Mouse (Mus musculus): ENCODE data around the gene Vrk1. TPM values are rescaled to one million over a fixed set of nuclear protein-coding genes. Genes with fewer than 3 reads are reported as not detected.

The Vrk1 gene
- total and polyA plus RNA-seq, 3 experiments: 87.0 to 144 (median 101) TPM

DNA sequence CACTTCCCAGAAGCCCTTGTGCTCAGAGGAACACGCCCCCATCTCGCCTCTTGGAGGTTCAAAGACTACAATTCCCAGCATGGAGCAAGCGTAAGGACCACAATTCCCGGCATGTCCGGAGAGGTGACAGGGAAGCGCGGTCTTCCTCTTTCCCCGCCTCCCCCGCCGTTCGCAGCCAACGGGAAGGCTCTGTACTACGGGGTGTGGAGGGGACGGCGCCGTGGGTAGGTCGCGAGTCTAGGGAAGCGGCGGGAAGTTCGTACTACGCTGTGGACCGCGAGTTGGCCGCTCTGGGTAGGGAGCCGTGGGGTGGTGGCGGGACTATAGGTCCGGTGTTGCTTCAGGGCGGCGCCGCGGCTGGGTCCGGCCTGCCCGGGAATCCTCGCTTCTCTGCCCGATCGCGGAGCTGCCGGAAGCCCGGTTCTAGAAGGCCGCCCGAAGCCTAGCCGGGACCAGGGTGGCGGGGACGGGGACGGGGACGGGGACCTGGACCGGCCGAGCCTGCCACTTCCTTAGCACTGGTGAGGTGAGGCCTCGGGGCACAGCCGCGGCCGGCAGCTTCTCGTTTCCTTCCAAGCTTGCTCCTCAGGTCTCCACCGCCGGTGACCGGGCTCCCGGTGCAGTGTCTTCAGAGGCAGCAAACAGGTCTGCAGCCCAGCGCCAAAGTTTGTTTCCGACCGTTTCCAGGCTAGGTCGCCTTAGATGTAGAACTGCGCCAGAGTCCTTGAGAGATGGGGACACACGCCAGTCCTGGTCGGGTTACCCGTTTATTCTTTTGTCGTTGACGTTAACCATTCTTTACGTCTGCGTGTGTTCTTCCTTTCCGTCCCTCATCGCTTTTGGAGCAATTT lies at the start of gene Vrk1 (continued):
- TF ChIP-seq USF2 (IDR thresholded peaks at IDR 0.05; ENCODE audit: borderline replicate concordance in 1 of 2, insufficient read depth in 1 of 2, low read depth in 1 of 2, low read length in 2 of 2): no peak
- no peak for TF ChIP-seq ZC3H11A (IDR thresholded peaks at IDR 0.05; ENCODE audit: low read depth, low read length)
- peak; percentile 81 for TF ChIP-seq NELFE (IDR thresholded peaks at IDR 0.05; ENCODE audit: low read depth, low read length)
- TF ChIP-seq ZNF384 (IDR thresholded peaks at IDR 0.05; ENCODE audit: low read depth, low read length): no peak

DNA sequence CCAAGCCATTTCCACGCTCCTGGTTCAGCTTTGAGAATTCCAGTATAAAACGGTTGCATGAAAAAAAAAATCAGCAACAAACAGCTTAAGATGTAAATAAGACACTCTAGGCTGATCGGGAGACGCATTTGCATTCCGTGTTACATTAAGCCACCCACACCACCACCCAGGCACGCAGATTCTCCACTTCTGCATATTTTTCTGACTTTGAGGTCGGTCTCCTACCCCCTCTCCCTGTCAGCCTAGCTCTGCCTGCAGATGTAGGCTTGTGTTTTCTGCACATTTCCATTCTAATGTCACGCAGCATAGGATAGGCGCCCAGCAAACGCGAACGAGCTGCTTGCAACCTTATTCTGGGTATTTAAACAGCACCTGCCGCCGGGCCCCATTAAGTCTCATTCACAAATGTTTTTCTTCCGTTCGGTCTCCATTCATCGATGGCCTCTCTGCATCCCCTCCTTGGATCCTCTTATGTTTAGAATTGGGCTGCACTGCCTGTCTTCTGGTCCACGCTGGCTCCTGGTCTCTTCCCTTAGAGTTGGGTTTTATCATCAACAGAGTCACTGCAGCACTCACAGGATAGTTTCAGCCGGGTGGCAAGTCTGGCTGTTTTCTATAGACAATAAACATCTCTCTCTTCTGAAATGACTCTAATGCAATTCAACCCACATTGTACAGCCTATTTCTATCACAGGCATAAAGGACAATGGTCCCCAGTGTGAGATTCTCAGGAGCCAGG lies 49.3 kb upstream of the Vrk1 start:
- no peaks in the 10 kb centered on the region; a peak in 1 of 4 replicates for H3K36me3 ChIP-seq (ENCODE audit: control insufficient read depth in 1 of 2, insufficient read depth in 2 of 2, low read length in 2 of 2)
- H3K79me2 ChIP-seq (ENCODE audit: control insufficient read depth, insufficient read depth, low read length, poor library complexity): no peaks in the 10 kb centered on the region

DNA sequence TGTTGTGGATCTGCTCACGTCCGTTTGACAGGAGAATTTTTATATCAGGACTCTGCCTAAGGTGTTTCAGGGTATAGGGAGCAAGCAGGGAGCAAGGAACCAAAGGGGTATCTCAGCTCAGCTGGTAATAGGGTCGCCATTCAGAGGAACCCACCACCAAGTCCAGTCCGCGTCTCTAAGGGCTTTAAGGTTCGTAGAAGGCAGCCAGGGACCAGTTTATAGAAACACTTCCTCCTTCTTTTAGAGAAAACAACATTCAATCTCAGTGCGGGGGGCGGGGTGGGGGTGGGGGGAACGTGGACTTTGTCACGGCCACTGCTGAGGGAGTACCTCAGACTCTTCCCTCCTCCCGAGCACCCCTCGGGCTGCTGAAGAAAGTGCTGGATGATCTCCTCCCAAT lies 48.4 kb upstream of the Vrk1 start:
- H3K4me1 ChIP-seq (ENCODE audit: control insufficient read depth in 1 of 2, insufficient read depth in 2 of 2, low read length in 2 of 2): peaks cover 0 to 2% of the 10 kb centered on the region in 2 experiments; a peak in 1 of 4 replicates
- H3K27me3 ChIP-seq (ENCODE audit: control insufficient read depth in 1 of 2, insufficient read depth in 2 of 2, low read length in 2 of 2): 0 out of 4 replicates have a peak, but pooled peaks cover 0 to 1% of the 10 kb centered on the region in 2 experiments
- no peak overlapping the region for H3K9ac ChIP-seq (ENCODE audit: control insufficient read depth, low read depth, low read length, poor library complexity, severe bottlenecking)
- no peaks in the 10 kb centered on the region; a peak in 1 of 4 replicates for H3K36me3 ChIP-seq (ENCODE audit: control insufficient read depth in 1 of 2, insufficient read depth in 2 of 2, low read length in 2 of 2)
- no peak for DNase-seq (ENCODE audit: low read depth, low spot score)
- H3K4me3 ChIP-seq (ENCODE audit: control insufficient read depth in 1 of 2, insufficient read depth in 1 of 2, low read depth in 2 of 2, low read length in 2 of 2): peak overlapping the region in 1 of 2 experiments; percentile 34; a peak in 1 of 4 replicates
- no peaks in the 10 kb centered on the region for H3K79me2 ChIP-seq (ENCODE audit: control insufficient read depth, insufficient read depth, low read length, poor library complexity)
- H3K9me3 ChIP-seq (replicated peaks; ENCODE audit: insufficient read depth, low read length): no peaks in the 10 kb centered on the region
- H3K27ac ChIP-seq (ENCODE audit: control insufficient read depth, low read depth, low read length): no peak overlapping the region
- TF ChIP-seq MYB (IDR thresholded peaks at IDR 0.05; ENCODE audit: low read depth, low read length): no peak

More for the DNA sequence above, 49.3 kb upstream of the Vrk1 start:
- TF ChIP-seq MYC (IDR thresholded peaks at IDR 0.05; ENCODE audit: low read depth, low read length): no peak
- no peak for TF ChIP-seq RCOR1 (IDR thresholded peaks at IDR 0.05; ENCODE audit: low read depth, low read length)
- no peak for TF ChIP-seq MEF2A (IDR thresholded peaks at IDR 0.05; ENCODE audit: extremely low read depth, insufficient replicate concordance, low read depth, low read length, poor library complexity, severe bottlenecking)
- no peak for TF ChIP-seq ZKSCAN1 (IDR thresholded peaks at IDR 0.05; ENCODE audit: low read depth, low read length)
- no peak for TF ChIP-seq POLR2AphosphoS5 (IDR thresholded peaks at IDR 0.05; ENCODE audit: borderline replicate concordance, low read depth, low read length)
- TF ChIP-seq TBP (IDR thresholded peaks at IDR 0.05; ENCODE audit: low read depth, low read length): no peak
- TF ChIP-seq ZMIZ1 (IDR thresholded peaks at IDR 0.05; ENCODE audit: low read depth, low read length): no peak
- TF ChIP-seq E2F4 (IDR thresholded peaks at IDR 0.05; ENCODE audit: borderline replicate concordance, low read depth, low read length): no peak
- TF ChIP-seq MYB (IDR thresholded peaks at IDR 0.05; ENCODE audit: low read depth, low read length): no peak
- no peak for TF ChIP-seq GABPA (IDR thresholded peaks at IDR 0.05; ENCODE audit: low read depth, low read length)
- TF ChIP-seq UBTF (IDR thresholded peaks at IDR 0.05; ENCODE audit: borderline replicate concordance, insufficient read depth, low read depth, low read length): no peak
- no peak for TF ChIP-seq POLR2A (IDR thresholded peaks at IDR 0.05; ENCODE audit: control insufficient read depth in 1 of 2, insufficient read depth in 1 of 2, low read depth in 1 of 2, low read length in 2 of 2, poor library complexity in 1 of 2)
- TF ChIP-seq ETS1 (IDR thresholded peaks at IDR 0.05; ENCODE audit: low read depth, low read length): no peak
- TF ChIP-seq TCF12 (IDR thresholded peaks at IDR 0.05; ENCODE audit: low read depth, low read length): no peak
- no peak for TF ChIP-seq MAX (IDR thresholded peaks at IDR 0.05; ENCODE audit: low read length)
- no peak for TF ChIP-seq JUND (IDR thresholded peaks at IDR 0.05; ENCODE audit: low read depth, low read length)
- TF ChIP-seq MAFK (IDR thresholded peaks at IDR 0.05; ENCODE audit: borderline replicate concordance, low read depth, low read length): no peak
- TF ChIP-seq USF2 (IDR thresholded peaks at IDR 0.05; ENCODE audit: borderline replicate concordance in 1 of 2, insufficient read depth in 1 of 2, low read depth in 1 of 2, low read length in 2 of 2): no peak
- TF ChIP-seq RAD21 (IDR thresholded peaks at IDR 0.05; ENCODE audit: low read depth, low read length): no peak
- no peak for TF ChIP-seq TAL1 (IDR thresholded peaks at IDR 0.05; ENCODE audit: low read length)
- H3K27ac ChIP-seq (ENCODE audit: control insufficient read depth, low read depth, low read length): no peak overlapping the region
- H3K4me3 ChIP-seq (ENCODE audit: control insufficient read depth in 1 of 2, insufficient read depth in 1 of 2, low read depth in 2 of 2, low read length in 2 of 2): no peak overlapping the region
- H3K4me1 ChIP-seq (ENCODE audit: control insufficient read depth in 1 of 2, insufficient read depth in 2 of 2, low read length in 2 of 2): peaks cover 2 to 4% of the 10 kb centered on the region in 2 experiments; a peak in 2 of 4 replicates
- H3K27me3 ChIP-seq (ENCODE audit: control insufficient read depth in 1 of 2, insufficient read depth in 2 of 2, low read length in 2 of 2): 0 out of 4 replicates have a peak, but pooled peaks cover 0 to 1% of the 10 kb centered on the region in 2 experiments
- no peak overlapping the region for H3K9ac ChIP-seq (ENCODE audit: control insufficient read depth, low read depth, low read length, poor library complexity, severe bottlenecking)
- no peaks in the 10 kb centered on the region for H3K9me3 ChIP-seq (replicated peaks; ENCODE audit: insufficient read depth, low read length)
- DNase-seq (ENCODE audit: low read depth, low spot score): no peak
